Mouse (Mus musculus) ovary, adult 18-20 months (tissue): ENCODE data around the gene Th.

Source experiments
- DNase-seq: peaks from one replicate; pipeline ENCODE4 v3.0.0; 2022; ENCODE audit warnings: low spot score, mixed read lengths

Th gene

DNA sequence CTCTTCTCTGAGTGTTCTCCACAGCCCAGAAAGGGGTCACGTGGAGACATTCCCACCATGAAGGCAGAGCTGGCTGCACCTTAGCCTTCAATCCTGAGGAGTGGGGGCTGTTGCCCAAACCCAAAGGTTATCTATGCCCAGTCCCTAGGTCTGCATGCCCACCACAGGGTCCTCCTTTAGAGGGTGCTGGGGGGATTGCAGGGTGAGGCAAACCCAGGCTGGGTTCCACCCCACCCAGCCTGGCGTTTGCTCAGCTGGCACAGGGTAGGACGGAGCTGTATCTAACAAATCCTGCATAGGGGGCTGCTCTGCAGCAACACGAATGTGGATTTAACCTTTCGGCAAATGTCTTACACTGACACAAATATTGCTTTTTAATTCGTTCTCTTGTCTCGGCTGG, 29.2 kb downstream of the Th start:
- no peak for DNase-seq

DNA sequence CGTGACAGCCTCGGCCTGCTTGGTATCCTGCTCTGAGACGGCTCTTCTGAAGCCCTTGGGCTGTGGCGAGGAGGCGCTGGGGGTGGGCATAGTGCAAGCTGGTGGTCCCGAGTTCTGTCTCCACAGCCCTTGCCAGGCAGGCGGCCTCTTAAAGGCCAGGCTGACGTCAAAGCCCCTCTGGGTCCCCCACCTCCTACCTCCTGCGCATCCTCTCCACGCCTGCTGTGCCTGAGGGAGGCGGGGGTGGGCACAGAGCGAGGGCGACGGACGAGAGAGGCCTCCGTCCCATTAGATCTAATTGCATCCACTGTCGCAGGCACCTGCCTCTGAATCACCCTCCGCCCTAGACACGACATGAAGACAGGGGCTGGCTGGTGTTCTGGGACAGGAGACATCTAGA, 31.1 kb downstream of the Th start:
- DNase-seq, result no peak

DNA sequence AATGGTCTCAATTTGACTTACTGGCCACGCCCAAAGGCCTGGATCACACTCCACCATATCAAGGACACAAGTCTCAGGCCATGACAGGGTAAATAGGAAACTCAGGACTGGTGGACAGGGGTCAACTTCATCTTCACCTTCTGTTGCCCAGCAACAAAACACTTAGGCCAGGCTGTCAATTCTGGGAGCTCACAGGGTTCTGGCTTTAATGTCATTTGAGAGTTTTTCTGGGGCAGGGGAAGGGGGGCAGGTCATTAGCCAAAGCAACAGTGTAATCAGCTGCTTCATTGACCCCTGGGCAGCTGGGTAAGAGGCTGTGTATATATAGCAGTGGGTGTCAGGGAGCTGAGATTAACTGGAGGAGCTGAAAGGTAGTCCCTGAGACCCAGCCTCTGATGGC, 33.5 kb downstream of the Th start:
- DNase-seq, result no peak

- DNase-seq, result no peak
Observed at GRCm38 (mm10) chr7:142895901-142896665, 34.8 kb downstream of the Th start.

- DNase-seq, result no peak
Observed at GRCm38 (mm10) chr7:142895223-142895840, 35.6 kb downstream of the Th start.

- peak; percentile 31 for DNase-seq
Observed at GRCm38 (mm10) chr7:142894669-142895068, 36.3 kb downstream of the Th start.

DNA sequence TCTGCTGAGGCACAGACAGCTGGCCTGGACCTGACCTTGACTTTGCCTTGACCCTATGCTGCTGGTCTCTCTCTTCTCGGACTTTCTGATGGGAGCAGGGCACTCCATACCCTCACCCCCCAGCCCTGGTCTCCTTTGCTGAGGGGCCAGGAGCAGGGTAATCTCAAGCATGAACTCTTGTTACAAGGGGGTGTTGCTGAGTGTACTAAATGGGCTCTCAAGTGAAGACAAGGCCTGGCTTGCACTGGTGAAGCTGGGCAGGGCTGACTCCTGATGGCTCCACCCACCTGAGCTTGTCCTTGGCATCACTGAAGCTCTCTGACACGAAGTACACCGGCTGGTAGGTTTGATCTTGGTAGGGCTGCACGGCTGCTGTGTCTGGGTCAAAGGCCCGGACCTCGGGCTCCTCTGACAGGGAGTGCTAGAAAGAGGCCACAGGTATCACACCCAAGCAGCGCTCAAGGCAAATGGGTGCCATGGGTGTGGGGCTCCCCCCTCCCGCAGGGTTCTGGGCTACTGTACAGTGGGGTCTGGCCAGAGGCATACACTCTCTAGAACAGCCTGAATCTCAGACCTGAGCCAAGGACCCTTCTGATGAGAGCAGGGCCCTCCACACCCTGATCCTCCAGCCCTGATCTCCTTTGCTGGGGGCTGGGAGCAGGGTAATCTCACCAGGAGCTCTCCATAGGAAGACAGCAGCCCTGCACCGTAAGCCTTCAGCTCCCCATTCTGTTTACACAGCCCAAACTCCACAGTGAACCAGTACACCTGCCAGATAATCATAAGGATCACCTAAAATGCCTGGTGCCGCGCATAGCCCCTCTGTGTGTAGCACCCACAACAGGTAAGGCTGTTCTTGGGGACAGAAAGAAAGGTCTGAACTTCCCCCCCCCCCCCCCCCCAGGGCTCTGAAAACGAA, 36.9 kb downstream of the Th start:
- no peak for DNase-seq

GRCm38 (mm10) chr7:142893296-142893695, 37.6 kb downstream of the Th start:
- no peak for DNase-seq

DNA sequence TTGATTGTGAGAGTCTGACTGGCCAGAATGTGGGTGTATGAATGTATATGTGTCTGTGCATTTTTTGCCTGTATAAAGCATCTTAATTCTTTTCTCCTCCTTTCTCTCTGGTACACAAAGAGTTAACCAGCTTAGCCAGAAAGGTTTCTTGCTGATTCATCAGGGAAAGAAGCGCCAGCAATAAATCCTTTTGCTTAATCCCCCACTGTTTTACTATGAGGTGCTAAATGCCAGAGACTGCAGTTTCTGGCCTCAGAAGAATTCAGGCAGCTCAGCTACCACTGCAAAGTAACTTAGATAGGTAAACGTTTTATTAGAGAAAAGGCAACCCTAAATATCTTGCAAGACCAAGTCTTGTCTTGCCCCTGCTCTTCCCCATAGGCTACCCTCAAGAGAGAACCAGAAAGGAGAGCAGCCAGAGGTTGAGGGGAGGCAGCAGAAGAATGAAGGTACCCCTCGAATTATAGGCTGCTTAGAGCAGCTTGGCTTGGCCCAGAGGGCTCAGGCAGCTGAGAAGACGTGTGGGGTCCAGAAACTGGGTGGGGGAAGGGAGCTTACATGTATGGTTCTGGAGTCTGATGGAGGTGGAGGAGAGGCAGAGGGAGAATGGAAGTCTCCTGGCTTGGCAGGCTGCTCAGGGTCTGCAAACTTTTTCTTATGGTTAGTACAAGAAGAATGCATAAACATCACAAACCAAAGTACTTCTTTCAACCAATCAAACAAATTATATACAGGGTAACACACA, 61.3 kb downstream of the Th start:
- no peak for DNase-seq

DNA sequence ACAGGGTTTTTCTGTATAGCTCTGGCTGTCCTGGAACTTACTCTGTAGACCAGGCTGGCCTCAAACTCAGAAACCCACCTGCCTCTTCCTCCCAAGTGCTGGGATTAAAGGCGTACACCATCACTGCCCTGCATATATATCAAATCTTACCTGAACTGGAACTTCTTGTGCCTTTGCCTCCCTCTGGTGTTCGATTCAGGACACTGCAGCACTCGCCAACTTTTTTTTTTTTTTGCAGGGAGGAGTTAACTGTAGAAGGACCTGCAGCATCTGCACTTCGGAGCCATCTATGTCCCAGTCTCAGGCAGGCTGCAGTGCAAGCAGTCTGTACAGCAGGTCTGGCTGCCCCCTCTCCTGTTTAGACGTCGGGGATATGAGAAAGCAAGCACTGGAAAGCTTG, 80.2 kb downstream of the Th start:
- no peak for DNase-seq
